Mouse (Mus musculus) T-helper 17 cell (primary cell): ENCODE data around the gene a.

Experiments used
- in situ Hi-C, 2 experiments: fragments of 300-600 bp; cut with MboI, MseI; formaldehyde crosslinking; loops; 1 replicate in 1 of 2; 2 replicates in 1 of 2; pipeline ENCODE4 v1.15.1; 2025; ENCODE audit warnings: high pct_unique_total_duplicates in 2 of 2

Gene a

DNA sequence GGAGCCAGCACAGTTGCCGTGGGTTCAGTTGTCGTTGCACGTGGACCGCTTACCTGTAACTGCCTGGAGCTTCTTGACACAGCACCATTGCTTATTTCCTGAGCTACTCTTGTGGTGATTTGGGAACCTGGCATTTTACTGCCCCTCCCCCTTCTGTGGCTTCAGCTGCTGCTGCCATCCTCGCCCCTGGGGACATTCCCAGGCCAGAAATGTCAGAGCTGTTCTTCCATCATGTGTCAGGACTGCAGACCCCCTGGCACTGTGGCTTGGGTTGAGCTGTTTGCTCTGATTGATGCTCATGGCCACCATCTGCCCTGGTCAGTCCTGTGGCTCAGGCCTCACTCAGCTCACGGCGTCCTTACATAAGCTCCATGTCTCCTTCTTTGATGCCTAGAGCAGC, 129.7 kb downstream of the a start:
- in situ Hi-C loops = loop anchor here in 1 of 2 experiments (5.0 kb wide), 1 partner anchor 46 kb away; no protein-coding TSS in a partner anchor

DNA sequence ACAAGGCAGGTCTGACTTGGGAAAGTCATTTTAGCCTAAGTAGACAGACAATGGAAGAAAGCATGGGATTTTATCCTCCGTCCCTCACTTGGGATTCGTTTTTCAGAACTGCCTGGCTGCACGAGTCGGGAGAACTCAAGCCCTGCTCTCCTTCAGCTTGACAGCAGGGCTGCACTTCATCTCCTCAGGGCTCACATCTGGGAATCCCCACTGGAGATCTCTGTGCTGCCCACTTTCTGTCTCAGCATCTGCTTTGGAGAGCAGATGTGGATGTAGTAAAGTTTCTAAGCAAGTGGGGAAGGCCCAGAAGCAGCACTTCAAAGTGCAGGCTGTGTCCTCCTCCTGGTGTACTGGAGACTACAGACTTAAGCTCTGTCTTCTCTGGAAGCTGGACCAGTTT, 130.9 kb downstream of the a start:
- in situ Hi-C loops = loop anchor here in 1 of 2 experiments (5.0 kb wide), 1 partner anchor 45 kb away; no protein-coding TSS in a partner anchor

DNA sequence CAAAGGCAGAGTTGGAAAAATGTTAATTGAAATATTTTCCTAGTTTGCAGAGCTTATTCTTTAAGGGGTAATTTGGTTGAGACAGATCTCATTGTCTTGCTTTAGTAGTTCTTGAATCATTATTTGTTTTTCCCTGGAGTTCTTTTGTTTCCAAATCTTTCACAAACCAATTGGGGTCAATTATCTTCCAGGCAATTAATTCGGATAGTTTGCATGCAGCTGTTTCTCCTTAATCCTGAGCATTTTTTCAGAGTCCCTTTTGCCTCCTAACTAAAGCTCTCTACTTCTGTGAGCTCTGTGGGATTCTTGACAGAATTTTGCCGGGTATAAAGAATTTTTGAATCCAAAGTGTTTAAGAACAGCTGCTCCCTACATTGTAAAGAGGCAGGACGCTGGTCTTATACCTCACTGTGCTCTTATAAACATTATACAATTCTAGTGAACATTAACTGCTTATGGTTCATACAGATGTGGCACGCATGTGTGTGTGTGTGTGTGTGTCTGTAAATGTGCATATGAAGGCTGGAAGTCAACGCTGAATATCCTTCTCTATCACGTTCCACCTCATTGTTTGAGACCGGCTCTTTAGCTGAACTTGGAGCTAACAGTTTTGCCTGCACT, 134.3 kb downstream of the a start:
- in situ Hi-C loops = no loop called here

DNA sequence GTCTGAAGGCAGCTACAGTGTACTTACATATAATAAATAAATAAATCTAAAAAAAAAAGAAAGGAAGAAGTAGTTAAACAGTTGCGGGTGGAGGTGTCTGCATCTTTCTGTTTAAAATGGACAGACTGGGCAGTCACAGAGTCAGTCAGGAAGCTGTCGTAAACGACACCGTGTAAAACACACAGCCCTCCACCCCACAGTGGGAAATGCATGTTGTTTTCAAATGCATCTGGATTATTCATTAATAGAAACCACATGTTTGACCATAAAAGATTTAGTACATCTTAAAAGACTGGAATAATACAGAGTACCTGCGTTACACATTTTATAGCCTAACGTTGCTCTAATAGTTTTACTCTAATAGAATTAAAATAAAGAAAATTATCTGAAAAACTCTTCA, 135.6 kb downstream of the a start:
- in situ Hi-C loops = no loop called here

DNA sequence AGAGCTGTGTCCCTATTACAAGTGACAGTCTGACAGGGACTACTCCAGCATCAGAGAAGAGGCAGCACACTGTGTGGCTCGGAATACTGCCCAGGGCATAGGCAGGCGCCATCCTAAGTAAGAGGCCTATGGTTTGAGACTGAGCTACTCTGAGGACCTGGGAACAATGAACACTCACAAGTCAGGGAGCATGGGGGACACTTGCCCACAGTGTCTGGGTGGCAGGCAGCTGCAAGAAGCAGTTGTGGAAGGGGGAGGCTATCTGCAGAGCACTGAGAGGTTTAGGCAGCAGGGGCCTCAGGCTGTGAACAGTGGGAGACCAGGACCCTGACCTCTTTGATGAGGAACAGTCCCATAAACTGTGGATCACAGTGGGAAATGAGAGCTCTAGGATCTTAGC, 137.1 kb downstream of the a start:
- in situ Hi-C loops = no loop called here

DNA sequence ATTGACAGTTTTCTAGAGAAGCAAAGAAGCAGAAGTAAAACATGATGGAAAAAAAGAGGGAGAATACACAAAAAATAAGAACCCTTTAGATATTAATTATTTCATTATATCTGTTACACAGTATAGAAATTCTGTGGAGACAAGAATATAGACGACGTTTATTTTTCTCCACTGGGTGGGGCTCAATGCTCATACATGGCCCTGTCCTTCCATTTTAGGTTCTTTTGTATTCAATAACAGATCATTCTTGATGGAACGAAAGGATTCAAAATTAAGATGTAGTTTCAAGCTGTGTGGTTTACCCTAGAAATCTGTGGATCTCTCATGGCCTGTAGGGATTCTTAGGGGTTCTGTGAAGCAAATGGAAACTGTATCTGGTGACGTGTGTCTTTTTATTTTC, 142.7 kb downstream of the a start:
- in situ Hi-C loops = no loop called here

DNA sequence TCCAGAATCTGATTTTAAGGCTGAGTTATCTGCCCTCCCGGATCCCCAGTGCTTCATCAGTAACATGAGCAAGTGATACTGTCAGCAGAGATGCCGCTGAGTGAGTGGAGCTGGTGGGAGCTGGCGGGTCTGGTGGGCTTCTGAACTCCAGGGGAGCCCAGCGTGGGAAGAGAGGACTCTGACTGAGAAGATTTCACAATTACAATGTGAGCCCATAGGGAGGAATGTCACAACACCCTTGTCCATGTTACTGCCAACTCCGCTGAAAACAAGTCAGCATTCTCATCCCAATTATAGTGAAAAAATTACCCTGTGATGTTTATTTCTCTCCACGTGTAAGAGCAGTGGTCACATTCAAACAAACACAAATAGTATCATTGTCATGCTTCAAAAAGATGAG, 144.9 kb downstream of the a start:
- in situ Hi-C loops = no loop called here

DNA sequence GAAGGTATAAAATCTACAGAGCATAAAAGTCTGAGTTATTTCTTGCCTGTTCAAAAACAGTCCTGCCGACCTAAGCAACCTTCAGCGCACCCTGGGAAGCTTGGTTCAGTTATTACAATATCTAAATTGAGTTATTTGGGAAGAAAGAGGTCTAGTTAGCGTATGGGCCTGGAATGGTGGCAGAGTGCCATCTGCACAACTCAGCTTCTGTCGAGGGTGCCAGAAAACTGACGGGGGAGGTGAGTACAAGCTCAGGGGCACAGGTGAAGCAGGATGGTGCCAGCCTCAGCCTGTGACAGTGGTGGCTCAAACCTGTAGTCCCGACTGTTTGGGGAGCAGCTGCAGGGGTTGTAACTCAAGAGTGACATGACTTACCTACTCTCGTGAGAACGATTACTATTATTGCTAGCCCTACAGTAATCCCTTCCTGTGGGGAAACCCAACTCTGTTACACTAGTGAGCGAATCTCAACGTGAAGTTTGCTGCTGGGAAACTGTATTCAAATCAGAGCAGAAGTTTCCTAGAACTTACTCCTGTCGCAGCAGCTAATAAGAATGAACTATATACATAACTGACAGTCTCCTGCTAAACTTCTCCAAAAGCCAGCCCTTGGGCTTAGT, 145.4 kb downstream of the a start:
- in situ Hi-C loops = no loop called here

DNA sequence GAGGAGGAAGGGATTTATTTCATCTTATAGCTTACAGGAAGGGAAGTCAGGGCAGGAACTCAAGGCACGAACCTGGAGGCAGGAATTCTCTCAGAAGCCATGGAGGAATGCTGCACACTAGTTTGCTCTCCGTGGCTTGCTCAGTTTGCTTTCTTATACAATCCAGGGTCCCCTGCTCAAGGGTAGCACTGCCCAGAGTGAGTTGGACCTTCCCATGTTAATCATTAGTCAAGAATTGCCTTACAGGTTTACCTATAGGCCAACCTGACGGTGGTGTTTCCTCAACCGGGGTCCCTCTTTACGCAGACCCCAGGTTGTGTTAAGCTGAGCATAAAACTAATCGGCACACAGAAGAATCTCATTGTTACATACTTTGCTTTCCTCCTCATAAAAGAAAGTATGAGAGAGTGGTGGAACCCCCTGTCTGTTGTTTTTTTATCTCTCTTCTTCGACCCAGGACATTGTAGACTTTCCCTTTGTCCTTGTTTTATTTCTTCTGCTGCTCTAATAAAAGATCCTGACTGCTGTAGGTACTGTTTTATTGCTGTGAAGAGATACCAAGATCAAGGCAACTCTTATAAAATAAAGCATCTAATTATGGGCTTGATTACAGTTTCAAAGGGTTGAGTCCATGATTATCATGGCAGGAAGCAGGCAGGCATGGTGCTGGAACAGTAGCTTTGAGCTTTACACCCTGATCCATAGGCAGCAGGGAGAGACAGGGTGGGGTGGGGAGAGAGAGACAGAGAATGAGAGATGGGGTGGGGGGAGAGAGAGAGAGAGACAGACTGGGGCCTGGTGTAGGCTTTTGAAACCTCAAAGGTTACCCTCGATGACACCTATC, 146.6 kb downstream of the a start:
- in situ Hi-C loops = no loop called here

DNA sequence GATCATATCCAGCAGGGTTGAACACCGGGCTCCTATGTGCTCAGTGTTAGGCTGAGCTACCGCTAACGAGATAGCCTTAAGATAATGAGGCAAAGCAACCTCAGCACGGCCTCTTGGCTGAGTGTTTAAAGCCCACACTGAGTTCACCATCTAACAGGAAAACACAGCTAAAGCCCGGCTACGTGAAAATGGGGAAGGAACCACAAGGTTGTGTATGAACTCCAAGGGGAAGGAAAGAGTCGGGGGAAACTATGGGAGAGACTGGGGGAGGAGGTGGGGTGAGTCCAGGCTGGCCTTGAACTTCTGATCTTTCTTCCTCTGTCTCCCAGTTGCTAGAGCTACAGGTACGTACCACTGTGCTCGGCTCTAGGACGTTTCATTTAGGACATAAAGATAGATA, 150.8 kb downstream of the a start:
- in situ Hi-C loops = no loop called here

DNA sequence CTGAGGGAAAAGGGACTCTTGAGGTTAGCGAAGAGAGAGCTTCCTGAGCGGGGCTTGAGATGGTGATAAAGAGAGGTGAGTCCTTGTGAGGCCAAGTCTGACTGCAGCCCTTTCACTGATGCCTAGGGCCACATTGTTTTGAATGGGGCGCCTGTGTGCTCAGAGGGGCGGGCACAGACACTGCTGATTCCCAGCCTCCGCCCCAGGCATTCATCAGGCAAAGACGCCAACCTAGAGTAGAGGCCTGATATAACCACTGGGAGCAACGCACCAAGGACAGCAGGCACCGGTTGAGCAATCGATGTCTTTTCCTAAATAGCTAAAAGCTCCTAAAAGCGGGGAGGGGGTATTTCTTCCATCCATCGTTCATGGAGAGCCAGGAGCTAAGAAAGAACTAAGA, 151.3 kb downstream of the a start:
- in situ Hi-C loops = no loop called here

DNA sequence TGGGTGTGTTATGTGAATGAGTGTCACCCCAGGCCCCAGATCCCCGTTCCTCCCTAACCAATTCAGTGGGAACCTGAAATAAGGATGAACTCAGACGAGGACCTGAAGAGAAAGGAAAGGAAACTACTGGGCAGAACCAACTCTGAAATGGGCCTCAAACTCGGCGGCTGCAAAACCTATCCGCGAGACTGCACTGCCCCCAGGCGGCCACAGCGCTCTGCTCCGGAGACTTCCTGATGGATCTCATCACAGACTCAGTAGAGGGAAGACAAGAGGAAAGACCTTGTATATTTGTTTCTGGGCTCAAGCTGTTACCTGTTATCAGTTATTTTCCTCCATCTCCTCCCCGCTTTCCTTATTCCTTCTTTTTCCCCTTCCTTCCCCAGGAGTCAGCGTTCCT, 151.9 kb downstream of the a start:
- in situ Hi-C loops = no loop called here

DNA sequence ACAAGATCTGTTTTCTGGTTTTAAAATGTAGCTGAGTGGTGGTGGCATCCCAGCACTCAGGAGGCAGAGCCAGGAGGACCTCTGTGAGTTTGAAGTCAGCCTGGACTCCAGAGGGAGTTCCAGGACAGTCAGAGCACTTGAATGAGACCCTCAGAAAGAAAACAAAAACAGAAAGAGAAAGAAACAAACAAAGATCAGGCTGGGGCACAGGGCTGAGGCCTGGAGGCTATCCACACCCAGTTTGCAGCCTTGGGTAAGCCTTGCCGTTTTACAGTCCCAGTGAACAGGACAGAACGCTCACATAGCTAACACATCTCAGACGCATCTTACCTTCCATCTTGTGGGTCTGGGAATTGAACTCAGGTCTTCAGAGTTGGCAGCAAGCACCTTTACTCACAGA, 155.7 kb downstream of the a start:
- in situ Hi-C loops = loop anchor here in 1 of 2 experiments (5.0 kb wide), 1 partner anchor 60 kb away; no protein-coding TSS in a partner anchor

DNA sequence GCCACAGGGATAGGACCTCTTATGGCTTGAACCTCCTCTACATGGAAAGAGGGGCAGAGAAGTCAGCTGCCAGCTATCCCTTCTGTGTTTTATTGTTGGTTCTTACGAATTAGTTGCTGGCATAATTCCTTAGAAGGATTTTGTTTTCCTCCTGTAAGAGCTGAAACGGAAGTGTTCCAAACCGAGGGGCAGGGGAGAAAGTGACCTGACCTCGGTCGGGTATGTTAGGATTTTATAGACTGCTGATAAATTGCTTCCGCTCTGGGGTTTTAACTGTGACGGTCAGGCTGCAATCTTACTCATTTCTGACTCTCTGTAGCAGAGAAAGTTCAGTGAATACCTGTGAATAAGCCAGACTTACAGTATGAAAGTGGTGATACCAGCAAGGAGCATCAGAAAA, 158.2 kb downstream of the a start:
- in situ Hi-C loops = loop anchor here in 1 of 2 experiments (5.0 kb wide), 1 partner anchor 58 kb away; no protein-coding TSS in a partner anchor

DNA sequence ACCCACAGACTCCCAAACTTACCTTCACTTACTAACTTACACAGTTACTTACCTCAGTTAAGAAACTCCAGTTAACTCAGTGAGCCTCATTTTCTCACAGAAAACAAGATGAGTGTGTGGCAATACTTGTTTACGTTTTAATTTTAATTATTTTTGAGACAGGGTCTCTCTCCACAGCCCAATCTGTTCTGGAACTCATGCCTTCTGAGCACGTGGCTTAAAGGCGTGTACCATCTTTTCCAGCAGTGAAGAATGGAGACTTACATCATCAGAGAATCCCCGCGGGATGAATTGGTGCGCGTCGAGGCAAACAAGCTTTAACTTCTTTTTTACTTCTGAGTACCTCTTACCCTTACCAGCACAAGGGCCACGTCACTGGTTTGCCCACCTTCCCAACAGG, 158.7 kb downstream of the a start:
- in situ Hi-C loops = loop anchor here in 1 of 2 experiments (5.0 kb wide), 1 partner anchor 57 kb away; no protein-coding TSS in a partner anchor

DNA sequence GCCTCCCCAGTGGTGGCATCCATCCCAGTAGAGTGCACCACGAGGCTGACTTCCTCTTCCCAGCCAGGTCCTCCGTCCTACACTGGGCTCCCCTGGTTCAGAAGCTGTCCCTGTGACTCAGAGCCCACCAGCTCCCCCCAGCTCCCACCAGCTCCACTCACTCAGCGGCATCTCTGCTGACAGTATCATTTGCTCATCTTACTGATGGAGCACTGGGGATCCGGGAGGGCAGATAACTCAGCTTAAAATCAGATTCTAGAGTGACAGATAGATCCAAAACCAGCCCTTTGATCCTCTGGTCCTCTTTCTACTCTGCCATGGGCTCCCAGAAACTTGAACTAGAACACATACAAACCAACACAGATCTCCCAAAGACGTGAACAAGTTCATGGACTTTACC, 159.4 kb downstream of the a start:
- in situ Hi-C loops = no loop called here

DNA sequence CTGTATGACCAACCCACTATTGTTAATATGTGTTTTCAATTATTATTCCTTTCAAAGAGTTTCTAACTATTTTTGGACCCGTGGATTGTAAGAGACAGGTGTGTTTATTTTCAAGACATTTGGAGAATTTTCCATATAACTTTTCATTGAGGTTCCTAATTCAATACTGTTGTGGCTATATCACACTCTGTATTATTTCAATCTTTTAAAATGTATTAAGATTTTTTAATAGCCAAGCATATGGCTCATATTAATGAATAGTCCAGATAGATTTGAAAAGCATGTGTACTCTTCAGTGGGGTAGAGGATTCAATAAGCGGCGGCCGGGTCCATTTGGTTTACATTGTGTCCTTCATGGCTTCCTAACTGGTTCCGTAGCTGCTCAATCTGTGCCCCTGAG, 168.3 kb downstream of the a start:
- in situ Hi-C loops = no loop called here

DNA sequence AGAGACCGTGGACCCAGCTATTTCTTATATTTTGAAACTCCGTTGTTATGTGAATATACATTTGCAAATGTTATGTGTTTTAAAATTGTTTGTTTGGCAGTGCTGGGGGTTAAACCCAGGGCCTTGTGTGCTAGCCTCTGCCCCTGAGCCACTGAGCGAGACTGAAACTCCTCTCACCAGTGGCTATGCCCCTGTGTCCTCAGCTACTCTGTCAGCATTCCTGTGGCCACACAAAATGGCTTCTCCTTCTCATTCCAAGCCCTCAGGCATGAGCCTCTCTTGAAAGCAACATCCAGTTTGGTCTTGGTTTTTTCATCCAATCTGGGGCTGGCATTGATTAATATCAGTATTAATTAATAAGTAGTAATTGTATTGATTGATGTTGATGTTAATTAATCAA, 168.7 kb downstream of the a start:
- in situ Hi-C loops = no loop called here

DNA sequence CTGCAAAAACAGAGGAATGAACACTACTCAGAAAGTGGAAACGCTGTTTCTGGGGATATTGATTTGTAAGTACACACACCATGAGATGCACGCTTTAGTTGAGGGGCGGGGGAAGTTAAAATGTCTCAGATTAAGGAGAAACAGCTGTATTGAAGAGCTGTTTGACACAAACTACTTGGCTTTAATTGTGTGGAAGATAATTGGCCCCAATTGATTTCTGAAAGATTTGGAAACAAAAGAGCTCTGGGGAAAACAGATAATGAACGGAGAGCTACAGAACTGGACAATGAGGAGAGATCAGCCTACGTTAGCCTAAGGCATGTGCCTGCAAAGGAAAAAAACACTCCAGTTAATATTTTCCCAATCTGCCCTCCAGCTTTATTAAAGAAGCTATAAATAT, 172.0 kb downstream of the a start:
- in situ Hi-C loops = no loop called here

DNA sequence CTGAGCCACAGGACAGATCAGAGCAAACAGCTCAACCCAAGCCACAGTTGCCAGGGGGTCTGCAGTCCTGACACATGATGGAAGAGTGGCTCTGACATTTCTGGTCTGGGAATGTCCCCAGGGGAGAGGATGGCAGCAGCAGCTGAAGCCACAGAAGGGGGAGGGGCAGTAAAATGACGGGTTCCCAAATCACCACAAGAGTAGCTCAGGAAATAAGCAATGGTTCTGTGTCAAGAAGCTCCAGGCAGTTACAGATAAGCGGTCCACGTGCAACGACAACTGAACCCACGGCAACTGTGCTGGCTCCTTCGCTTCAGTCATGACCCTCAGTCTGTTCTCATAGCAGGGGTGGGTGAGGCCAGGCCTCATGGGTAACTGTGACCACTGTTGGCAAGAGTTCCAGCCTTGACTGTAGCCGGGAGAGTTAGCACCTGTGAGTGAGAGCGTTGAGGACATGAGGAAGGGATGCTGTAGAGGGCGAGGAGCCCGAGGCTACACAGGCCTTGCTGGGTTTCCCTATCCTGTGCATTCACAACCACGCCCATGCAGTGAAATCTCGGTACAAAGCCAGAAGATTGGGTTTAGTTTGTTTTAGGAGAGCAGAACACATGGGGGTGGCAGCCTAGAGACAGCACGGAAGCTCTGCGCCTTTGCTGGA, 178.7 kb downstream of the a start:
- in situ Hi-C loops = loop anchor here (5.0 to 10.0 kb wide), 2 partner anchors 48 to 1075 kb away; no protein-coding TSS in a partner anchor

DNA sequence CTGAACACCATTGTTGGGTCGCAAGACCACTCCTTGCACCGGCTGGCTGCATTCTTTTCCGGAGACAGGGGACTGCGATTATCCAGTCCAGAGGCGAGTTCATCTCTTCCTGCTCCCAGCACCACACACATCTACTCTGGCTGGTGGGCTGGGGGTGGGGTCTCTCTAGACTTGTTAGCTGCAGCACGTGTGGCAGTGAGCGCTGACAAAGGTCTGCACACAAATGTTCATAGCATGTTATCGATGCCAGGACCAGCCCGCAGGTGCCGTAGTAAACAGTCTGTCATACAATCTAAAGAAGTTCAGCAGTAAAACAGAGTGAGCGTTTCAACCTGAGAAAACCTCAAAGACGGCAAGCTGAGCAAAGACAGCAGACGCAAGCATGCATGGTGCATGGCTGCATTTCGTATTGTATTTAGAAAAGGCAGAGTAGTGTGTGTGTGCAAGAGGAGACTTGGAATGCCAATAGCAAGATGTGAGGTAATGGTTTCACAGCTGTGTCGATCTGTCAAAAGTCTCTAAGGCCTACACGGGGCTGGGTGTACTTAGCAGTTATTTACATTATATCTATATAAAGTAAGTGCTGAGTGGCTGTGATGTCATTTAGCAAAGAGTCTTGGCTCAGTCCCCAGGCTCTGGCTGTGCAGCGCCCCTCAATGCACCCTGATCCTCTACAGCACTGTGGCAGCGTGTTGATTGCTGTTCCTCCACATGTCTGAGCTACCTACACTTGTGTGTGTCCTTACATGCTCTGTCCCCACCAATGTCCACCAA, 180.9 kb downstream of the a start:
- in situ Hi-C loops = loop anchor here in 1 of 2 experiments (10.0 kb wide), 1 partner anchor 1073 kb away; no protein-coding TSS in a partner anchor
